Mouse (Mus musculus) kidney, adult 18-20 months (tissue): ENCODE measurements around the gene Gm20425.

Experiments used
- DNase-seq: peaks from one replicate; pipeline ENCODE4 v3.0.0; 2021

Gm20425 gene

DNA sequence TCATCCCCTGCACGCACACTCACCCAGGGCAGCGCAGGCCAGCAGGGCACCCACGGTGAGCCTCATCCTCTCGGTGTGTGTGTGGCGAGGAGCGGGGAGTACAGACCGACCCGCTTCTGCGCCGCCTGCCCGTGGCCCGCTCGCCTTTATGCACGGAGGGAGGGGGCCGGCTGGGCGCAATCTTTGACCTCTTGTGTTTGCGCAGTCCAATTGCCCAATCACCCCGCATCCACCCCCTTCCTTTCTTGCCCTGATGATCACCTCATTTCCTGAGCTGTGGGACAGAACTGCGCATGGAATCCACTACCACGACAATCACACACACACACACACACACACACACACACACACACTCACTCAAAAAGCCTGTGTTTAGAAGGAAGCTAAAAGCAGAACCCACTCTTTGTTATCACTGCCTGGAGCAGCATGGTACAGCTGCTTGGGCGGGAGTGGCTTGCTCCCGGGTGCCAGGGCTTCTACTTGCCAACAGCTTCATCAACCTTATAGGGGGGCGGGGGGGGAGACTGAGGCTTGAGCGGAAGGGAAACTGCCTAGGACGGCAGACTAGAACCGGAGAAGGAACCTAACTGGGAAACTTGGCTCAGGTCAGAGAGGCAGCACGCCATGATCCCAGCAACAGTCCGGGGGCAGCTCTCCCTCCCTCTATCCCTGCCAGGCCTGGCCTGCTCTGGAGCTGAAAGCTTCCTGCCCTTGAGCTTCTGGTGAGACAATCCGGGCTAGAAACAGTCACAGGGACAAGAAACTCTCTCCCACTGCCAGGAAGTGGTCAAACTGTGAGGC is at the start of gene Gm20425, which contains the start of gene Trf:
Gene Gm20425, minus strand, starts transcription at position 157 of the 801 bp plus-strand sequence.
Gene Trf, minus strand, starts transcription at position 294 of the 801 bp plus-strand sequence.
- peak; percentile 52 for DNase-seq

DNA sequence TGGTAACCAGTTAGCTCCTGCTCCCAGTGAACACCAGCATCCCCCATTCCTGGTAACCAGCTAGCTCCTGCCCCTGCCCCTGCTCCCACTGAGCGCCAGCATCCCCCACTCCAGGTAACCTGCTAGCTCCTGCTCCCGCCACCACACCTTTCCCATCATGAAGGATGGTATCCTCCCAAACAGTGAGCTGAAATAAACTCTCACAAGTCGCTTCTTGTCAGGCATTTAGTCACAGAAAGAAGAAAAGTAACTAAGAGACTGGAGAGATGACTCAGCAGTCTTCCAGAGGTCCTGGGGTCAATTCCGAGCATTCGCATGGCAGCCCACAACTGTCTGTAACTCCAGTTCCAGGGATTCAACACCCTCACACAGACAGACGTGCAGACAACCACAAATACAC is 46.8 kb upstream of the Gm20425 start:
- no peak for DNase-seq

DNA sequence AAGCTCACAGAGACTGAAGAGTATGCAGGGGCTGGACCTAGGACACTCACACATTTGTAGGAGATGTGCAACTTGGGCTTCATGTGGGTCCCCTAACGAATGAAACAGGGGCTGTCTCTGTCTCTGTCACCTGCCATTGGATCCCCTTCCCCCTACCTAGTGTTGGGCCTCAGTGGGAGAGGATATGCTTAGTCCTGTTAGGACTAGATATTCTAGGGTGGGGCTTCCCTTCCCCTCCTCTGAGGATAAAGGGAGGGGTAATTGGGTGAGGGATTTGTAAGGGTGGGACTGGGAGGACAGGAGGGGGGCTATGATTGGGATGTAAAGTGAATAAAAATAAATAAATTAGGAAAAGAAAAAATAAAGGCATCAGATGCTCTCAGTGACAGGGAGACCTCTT is 45.6 kb upstream of the Gm20425 start:
- no peak for DNase-seq

DNA sequence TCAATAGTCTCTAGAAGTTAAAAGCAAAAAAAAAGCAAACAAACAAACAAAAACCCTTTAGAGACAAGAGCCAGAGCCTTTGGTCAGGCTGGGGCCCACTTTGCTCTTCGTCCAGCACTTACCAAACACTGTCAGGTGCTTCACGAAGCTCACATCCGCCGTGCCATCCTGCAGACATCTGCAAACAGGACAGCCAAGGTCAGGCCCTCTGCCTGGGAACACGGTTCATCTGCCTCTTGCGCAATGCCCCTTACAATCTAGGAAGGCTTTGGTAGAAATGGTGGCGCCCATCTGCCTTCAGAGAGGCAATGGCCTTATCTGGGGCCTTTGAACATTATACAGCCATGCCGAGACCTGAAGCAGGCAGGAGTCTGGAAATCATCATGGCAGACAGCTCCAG is 44.7 kb upstream of the Gm20425 start:
- no peak for DNase-seq

DNA sequence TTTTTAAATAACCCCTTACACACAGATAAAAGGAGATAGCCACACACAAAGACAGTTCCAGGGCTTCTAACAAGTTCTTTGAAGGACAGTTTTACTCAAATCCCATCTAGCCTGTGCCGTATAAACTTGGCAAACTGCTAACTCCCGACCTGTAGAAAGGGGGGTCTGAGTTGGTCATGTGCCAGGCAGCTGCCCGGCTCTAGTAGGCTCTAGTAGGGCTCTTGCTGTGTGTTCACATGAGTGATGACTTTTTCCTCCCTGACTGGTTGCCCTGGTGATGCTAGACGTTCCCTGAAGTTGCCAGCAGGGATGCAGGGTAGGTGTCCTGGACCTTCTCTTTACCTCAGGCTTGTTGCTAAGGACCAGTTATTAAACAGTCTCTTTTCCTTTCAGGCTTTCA is 41.0 kb upstream of the Gm20425 start:
- DNase-seq: no peak

GRCm38 (mm10) chr9:103265778-103266177 is 35.7 kb upstream of the Gm20425 start:
- no peak for DNase-seq

DNA sequence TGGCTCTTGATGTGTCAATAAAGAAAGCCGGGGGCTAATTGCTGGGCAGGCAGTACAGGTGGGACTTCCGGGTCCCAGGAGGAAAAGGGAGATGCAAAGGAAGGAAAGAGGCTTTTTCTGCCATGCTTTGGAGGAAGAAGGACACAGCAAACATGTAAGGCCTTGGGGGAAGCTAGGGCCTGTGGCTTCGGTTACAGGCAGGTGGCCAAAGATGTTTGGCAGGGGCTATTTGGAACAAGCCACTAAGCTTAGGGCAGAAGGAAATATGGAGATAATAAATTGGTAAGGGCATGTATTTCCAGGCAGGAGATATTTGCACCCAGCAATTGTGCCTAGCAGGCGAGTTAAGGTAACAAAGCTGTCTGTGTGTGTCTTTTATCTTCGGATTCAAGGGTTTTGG is 22.8 kb upstream of the Gm20425 start:
- DNase-seq: no peak

- no peak for DNase-seq
Observed at GRCm38 (mm10) chr9:103248618-103249017, 18.5 kb upstream of the Gm20425 start.

DNA sequence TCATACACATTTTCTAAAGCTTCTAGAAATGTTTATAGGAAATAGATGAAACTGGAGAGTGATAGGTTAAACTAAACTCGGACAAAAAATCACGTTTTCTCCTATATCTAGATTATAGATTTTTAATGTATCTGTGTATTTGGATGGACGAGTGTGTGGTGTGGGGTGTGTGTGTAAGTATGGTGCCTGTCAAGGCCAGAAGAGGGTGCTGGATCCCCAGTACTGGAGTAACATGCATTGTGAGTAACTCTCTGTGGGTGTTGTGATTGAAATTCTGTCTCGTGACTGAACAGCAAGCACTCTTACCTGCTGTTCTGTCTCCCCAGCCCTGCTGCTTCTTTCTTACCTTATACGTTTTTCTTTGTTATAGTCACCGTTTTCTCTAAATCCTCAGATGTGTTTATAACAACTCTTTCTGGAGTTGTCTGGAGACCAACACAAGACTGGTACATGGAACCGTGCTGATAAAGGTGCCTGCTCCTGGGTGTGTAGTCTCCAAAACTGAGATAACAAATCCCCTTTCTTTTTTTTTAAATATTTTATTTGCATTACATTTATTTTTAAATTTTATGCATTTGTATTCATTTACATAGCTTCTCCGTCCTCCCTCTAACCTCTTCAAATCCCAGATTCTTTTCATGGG is 16.5 kb upstream of the Gm20425 start:
- DNase-seq: no peak

DNA sequence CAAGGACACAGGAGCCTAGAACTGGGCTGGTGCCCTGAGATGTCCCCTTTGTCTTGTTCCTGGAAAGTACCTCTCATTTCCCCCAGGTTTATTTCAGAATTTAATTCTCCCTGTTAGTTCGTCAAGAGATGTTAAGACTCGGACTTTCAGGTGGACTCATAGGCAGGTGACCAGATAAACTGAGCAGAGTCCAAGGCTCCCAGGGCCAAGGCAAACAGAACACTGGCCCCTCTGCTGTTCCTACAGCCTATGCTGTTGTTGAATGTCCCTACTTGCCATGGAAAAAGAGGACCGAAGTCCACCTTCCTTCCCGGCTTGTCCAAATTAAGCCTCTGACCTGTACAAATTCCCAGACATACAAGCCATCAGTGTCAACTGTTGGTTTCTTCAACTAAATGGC is 13.5 kb upstream of the Gm20425 start:
- peak; percentile 7 for DNase-seq

- DNase-seq: peak; percentile 8
Observed at GRCm38 (mm10) chr9:103241206-103241605, 11.1 kb upstream of the Gm20425 start.

GRCm38 (mm10) chr9:103239471-103239870 is 9.4 kb upstream of the Gm20425 start:
- no peak for DNase-seq

- no peak for DNase-seq
Observed at GRCm38 (mm10) chr9:103234565-103235165, 4.6 kb upstream of the Gm20425 start.

GRCm38 (mm10) chr9:103234059-103234458 is 4.0 kb upstream of the Gm20425 start:
- no peak for DNase-seq

DNA sequence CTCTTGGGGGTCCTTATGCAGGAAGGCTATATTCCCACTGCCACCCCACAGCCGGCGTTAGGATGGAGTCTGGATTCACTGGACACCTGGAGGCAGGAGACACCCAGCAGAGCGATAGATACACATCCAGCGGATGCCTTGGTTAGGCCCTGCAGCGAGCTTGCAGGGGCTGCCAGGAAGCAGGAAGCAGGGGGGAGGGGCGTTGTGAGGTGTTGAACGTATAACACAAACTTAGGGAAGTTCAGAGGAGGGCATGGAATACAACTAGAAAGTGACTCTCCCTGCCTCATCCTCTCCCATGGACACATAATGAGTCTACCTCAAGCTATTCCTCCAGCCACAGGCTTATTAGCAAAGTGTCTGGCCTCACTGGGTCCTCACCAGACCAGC is 2.9 kb upstream of the Gm20425 start:
- no peak for DNase-seq

GRCm38 (mm10) chr9:103232232-103233005 is 2.3 kb upstream of the Gm20425 start:
- DNase-seq: no peak

DNA sequence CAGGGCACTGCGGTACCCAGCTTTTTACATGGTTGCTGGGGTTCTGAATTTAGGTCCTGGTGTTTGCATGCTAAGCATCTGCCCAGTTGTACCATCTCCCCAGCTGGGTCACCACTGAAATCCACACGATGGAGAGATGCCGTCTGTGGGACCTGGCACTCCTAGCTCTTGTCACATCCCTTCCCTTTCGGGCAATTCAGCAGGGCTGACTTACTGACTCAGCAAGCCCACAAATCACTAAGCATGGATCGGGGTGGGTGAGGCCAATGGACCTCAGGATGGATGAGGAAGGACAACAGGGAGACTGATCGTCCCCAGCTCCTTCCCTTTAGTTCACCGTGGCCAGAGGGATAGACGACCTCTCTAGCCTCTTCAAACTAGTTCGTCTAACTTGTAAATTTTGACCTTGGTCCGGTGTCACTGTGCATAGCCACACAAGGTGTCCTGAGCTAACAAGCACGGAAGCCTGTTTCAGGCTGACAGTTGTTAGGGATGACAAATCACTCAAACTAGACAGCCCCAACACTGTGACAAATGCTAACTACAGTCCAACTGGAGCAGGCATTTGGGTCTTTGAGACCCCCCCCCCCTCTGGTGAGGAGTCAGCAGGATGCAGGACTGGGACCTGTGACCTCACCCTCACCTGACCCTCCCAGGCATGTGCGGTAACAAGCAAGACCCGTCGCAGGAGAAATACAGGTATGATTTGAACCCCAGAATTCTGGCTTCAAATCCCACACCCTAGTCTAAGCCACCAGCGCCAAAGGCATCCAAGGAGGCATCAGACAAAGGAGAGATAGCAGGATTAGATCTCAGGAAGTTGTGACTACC is 855 bp downstream of the Gm20425 start:
- no peak for DNase-seq

GRCm38 (mm10) chr9:103228370-103229003 is 1.6 kb downstream of the Gm20425 start:
- no peak for DNase-seq

DNA sequence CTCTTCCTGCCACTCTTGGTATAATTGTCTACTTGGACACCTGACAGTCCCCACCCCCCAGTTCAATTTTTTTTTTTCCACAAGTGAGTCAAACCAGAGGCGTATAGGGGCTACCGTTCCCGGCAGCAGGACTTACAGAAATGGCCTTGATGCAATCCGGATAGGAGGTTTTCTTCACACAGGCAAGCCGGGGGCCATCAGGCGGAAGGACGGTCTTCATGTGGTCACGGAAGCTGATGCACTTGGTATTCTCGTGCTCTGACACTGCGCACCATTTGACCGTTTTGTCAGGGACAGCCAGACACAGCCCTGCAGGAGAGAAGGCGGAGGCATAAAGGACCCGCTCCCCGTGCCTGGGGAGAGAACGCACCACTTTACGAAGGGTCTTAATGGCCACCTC is 2.3 kb downstream of the Gm20425 start:
- no peak for DNase-seq

DNA sequence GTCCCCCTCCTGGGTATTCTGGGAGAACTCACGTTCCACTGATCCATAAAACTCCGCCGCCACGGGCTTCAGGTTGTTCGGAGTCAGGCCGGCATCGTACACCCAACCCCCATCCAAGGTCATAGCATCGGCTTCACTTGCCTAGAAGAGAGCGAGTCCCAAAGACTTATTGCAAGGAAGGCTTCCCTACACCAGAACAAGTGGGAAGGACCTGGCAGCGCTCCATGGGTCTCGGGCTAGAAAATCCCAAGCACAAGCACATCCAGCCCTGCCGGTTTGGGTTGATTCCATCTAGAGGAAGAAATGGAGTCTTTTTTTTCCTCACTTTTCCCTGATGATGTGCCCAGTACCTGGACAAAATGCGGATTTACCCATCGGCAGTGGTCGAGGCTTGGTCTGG is 3.3 kb downstream of the Gm20425 start:
- peak; percentile 15 for DNase-seq

- peak; percentile 29 for DNase-seq
Observed at GRCm38 (mm10) chr9:103225464-103225863, 4.6 kb downstream of the Gm20425 start.

DNA sequence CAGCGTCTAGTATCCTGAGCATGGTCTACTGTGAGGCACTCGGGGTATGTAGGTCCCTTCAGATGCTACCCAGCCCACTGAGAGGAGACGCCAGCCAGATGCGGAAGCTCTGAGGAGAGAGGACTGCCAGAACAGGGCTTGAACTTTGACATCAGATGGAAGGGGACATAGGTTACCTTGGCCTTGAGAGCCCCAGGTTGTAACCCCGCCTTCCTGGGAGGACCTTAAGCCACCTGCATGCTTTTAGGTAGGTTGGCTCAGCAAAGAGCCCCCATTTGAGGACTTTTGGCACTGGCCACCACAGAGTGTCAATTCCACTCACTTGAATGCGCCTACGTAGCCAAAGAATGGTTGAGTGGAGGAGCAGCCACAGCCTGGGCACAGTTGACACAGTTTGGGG is 5.4 kb downstream of the Gm20425 start:
- DNase-seq: no peak
